Mouse (Mus musculus) erythroblast, embryonic 14.5 days (primary cell): ENCODE data around the gene Mettl14.

Experiments
- GATA1 ChIP-seq: IDR thresholded peaks from 2 replicates; pipeline ENCODE4 v1.6.1; 2012; ENCODE audit warnings: low read length, inconsistent platforms, mixed read lengths
- TAL1 ChIP-seq: IDR thresholded peaks from 3 replicates; pipeline ENCODE4 v1.6.1; 2012; ENCODE audit warnings: low read length, inconsistent platforms, mixed read lengths

DNA sequence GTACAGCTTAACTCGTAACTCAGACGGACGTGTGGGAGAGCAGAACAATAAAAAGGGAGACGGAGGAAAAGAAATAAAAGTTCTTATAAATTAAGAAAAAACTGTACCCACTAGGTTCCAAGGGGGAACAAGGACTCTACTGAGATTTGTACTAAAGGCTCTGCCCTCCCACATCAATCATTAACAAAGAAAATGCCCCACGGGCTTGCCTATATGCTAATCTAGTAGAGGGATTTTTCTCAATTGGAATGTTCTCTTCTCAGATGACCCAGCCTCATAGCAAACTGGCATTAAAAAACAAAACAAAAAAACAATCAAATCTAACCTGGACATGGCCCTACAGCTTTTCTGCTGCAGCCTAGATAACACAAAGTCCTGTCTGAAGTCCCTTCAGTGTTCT, 9.7 kb upstream of the Mettl14 start:
- TF ChIP-seq GATA1 (no peak), TAL1 (no peak)
